In the genomic region with DNA sequence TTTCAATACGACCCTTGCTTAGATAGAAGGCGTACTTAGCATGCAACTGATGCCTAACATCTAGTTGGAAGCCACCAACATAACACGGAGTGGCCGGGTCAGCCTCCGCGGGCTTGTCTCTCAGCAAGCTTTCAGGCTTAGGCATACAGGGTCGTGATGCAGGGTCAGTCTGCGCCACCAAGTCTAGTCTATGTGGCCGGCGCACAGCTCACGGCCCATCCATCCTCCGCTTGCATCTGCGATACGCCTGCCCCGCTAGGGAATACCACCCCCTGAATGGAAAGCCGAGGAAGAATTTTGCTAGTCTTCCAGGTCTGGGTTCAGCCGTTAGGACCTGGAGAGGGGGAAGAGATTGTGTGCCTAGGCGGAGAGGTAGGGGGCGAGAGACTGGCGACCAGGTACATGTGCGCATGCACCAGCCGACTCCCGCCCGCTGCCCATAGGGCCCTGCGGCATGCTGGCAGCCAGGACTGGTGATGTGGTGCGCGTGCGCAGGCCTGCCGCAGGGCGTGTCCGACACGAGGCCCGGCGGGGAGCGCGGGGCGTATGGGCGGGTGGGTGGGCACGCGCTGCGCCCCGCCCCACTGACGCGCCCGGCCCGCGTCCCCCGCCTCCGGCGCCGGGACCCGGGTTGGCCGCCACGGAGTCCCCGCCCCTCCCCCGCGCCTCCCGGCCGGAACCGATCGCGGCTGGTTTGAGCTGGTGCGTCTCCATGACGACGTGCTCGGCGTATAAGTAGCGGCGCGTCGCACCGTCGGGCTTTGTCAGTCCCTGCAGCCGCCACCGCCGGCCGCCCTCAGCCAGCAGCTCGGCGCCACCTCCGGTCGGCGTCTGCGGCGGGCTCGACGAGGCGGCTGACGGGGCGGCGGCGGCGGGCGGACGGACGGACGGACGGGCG, we compare ENCODE assay signal across 8 mouse cellular contexts. TPM values are rescaled to one million over a fixed set of nuclear protein-coding genes. Genes with fewer than 3 reads are reported as not detected.
A peak's percentile ranks its signal among the peaks of the same experiment; 100 is the strongest.
DNase-seq lines count a peak whose midpoint lies in the region; ATAC-seq lines count a peak whose summit lies in the region.

TSS of gene Odc1 (plus strand) at position 586 of the 898 bp plus-strand sequence.

- DNase-seq in ZHBTc4 (ENCODE audit: low read depth, low spot score): peak; percentile 98
- DNase-seq in gastrocnemius, adult 8-10 months (ENCODE audit: low spot score in 2 of 2): peak; percentile 95
- peak; percentile 98 for DNase-seq in induced T-regulatory cell, adult 2 months (ENCODE audit: low read depth)
- peak; percentile 92 to 94 for DNase-seq in left cerebral cortex, adult 9 months (ENCODE audit: low spot score in 2 of 2)
- peak; percentile 99 for DNase-seq in right cerebral cortex, postnatal 14 days
- DNase-seq in urinary bladder, postnatal 36 days (ENCODE audit: low spot score in 2 of 2): peak; percentile 96 to 97

- ATAC-seq in common myeloid progenitor, adult 5-6 weeks (replicated peaks; ENCODE audit: low read depth, poor library complexity, severe bottlenecking): peak; percentile 82
- peak; percentile 76 for ATAC-seq in megakaryocyte progenitor cell, adult 5-6 weeks (replicated peaks; ENCODE audit: poor library complexity)

RNA-seq across cellular contexts. Expression of gene Odc1, which starts in this region (rescaled TPM):
- total RNA-seq in common myeloid progenitor, adult 5-6 weeks (2017): 383 and 403 TPM in 2 replicates
- total RNA-seq in gastrocnemius, adult 8-10 months (2022): 100 to 1,000 TPM in 2 of 4 experiments, 10 to 100 TPM in 2; 83.7 to 236 (median 139) TPM
- total RNA-seq in megakaryocyte progenitor cell, adult 5-6 weeks (2015): 241 TPM in 2 replicates
- 406 and 410 TPM in 2 replicates for total RNA-seq in megakaryocyte progenitor cell, adult 5-6 weeks (2017)

Comparison
In these comparisons a context has a peak if more than half of its experiments do, and no peak if none do; other contexts are left out.
1. Peak in every context shown above with its lines: DNase-seq and ATAC-seq.